Comparison of ENCODE assay signal across 10 mouse cellular contexts in genomic region chr4:43294001-43294400, GRCm38 (mm10). TPM values are rescaled to one million over a fixed set of nuclear protein-coding genes. Genes with fewer than 3 reads are reported as not detected.
A peak's percentile ranks its signal among the peaks of the same experiment; 100 is the strongest.
DNase-seq lines count a peak whose midpoint lies in the region; TF ChIP-seq lines count a peak whose summit lies in the region.
"Had no signal": no experiment of that assay in that cellular context is flagged by ENCODE, and none has a peak within 500 bp of the region (broad histone marks: within the 10 kb centered on the region; RNA-seq: fewer than 3 reads in every experiment).

No protein-coding gene starts in this region.

- H3K4me3 ChIP-seq in bone marrow macrophage, adult 2 months (ENCODE audit: insufficient read depth, low read length) = no peak overlapping the region

- DNase-seq in adrenal gland, postnatal 10 days = peak; percentile 5
- no peak for DNase-seq in adrenal gland, adult 8-10 months
- peak; percentile 16 for DNase-seq in left cerebral cortex, adult 11 months (ENCODE audit: low spot score)
- DNase-seq in left cerebral cortex, postnatal 25 days (ENCODE audit: low spot score in 2 of 2) = no peak
- peak; percentile 4 for DNase-seq in lung, postnatal 10 days
- DNase-seq in frontal cortex, postnatal 14 days (ENCODE audit: low spot score in 2 of 2) = no peak
- DNase-seq in urinary bladder, postnatal 14 days (ENCODE audit: low spot score) = no peak
- DNase-seq: gastrocnemius, postnatal 10 days; midbrain, embryonic 14.5 days had no signal

- H3K27ac ChIP-seq in bone marrow macrophage, adult 2 months (ENCODE audit: insufficient read depth, low read depth, low read length) = no peak overlapping the region

- intact Hi-C loops in left cerebral cortex, postnatal 25 days (cut with DNase I) = no loop called here

- H3K4me1 ChIP-seq in bone marrow macrophage, adult 2 months (ENCODE audit: control insufficient read depth, insufficient read depth, low read length) = no peaks in the 10 kb centered on the region

- peak; percentile 28; the same call in 1 of the 2 replicates for TF ChIP-seq CTCF in bone marrow macrophage, adult 2 months (IDR thresholded peaks at IDR 0.05; ENCODE audit: low read depth, low read length)

- no peak for TF ChIP-seq POLR2A in bone marrow macrophage, adult 2 months (IDR thresholded peaks at IDR 0.05; ENCODE audit: borderline replicate concordance, low read depth, low read length)

RNA-seq across cellular contexts. Expression of gene Atp8b5, which starts 27.0 kb away (rescaled TPM):
- under 1 TPM; 0.36 to 0.73 TPM for total RNA-seq in adrenal gland, postnatal 10 days (2021)
- total RNA-seq in adrenal gland, adult 8-10 months (2022) = 1 to 10 TPM in 2 of 4 experiments, under 1 TPM in 2; 0.61 to 1.3 (median 0.99) TPM
- total RNA-seq in left cerebral cortex, postnatal 25 days (2021) = under 1 TPM; 0.23 to 0.46 TPM
- not detected in 2 replicates for polyA plus RNA-seq in bone marrow macrophage, adult 2 months (2012; ENCODE audit: insufficient read depth, insufficient read length, missing spikeins)

Comparison
In these comparisons a context has a peak if more than half of its experiments do, and no peak if none do; other contexts are left out.
1. DNase-seq: peak in adrenal gland, postnatal 10 days (single experiment), left cerebral cortex, adult 11 months (single experiment) and lung, postnatal 10 days (single experiment); none in adrenal gland, adult 8-10 months (single experiment), left cerebral cortex, postnatal 25 days (0 of 2), frontal cortex, postnatal 14 days (0 of 2) and urinary bladder, postnatal 14 days (single experiment).